Mouse (Mus musculus) intestine, embryonic 15.5 days (tissue): ENCODE data around the gene Mrpl10. TPM values are rescaled to one million over a fixed set of nuclear protein-coding genes. Genes with fewer than 3 reads are reported as not detected.

Experiments
- ATAC-seq: fragments of 200-750 bp; cut with Nextera tagmentation; 2 replicates; pipeline ENCODE4 v1.8.0; 2017; ENCODE audit warnings: moderate TSS enrichment, moderate library complexity
- H3K27ac ChIP-seq: fragments of 300-500 bp; sonication (generic); 2 replicates; pipeline ENCODE4 v1.5.1; 2015; ENCODE audit warnings: mild to moderate bottlenecking, inconsistent platforms
- H3K27me3 ChIP-seq: fragments of 300-500 bp; sonication (generic); replicated peaks from 2 replicates; pipeline ENCODE4 v1.6.1; 2015; ENCODE audit warnings: inconsistent platforms
- H3K36me3 ChIP-seq: fragments of 300-500 bp; sonication (generic); 2 replicates; pipeline ENCODE4 v1.6.1; 2015; ENCODE audit warnings: inconsistent platforms
- H3K4me1 ChIP-seq: fragments of 300-500 bp; sonication (generic); replicated peaks from 2 replicates; pipeline ENCODE4 v1.6.1; 2015; ENCODE audit warnings: inconsistent platforms
- H3K4me2 ChIP-seq: fragments of 300-500 bp; sonication (generic); replicated peaks from 2 replicates; pipeline ENCODE4 v1.6.1; 2015; ENCODE audit warnings: mild to moderate bottlenecking, inconsistent platforms
- H3K4me3 ChIP-seq: fragments of 300-500 bp; sonication (generic); replicated peaks from 2 replicates; pipeline ENCODE4 v1.5.1; 2015; ENCODE audit warnings: inconsistent platforms
- H3K9ac ChIP-seq: fragments of 300-500 bp; sonication (generic); 2 replicates; pipeline ENCODE4 v1.6.1; 2015; ENCODE audit warnings: inconsistent platforms
- H3K9me3 ChIP-seq: fragments of 300-500 bp; sonication (generic); 2 replicates; pipeline ENCODE4 v1.6.1; 2016; ENCODE audit warnings: inconsistent platforms
- WGBS: fragments of 180-500 bp; shearing (Covaris S2); methylation state at CpG from one replicate; pipeline ENCODE4 v1.1.7; 2015; 5-methylcytosine and 5-hydroxymethylcytosine counted together
- polyA plus RNA-seq: library from polyadenylated mRNA; unstranded; fragments of >200 nt; fragmentation: Nextera tagmentation; extraction: Ambion mirVana; gene quantifications from 2 replicates; pipeline ENCODE4 v1.2.1, GENCODE M21; 2015

Gene Mrpl10
- polyA plus RNA-seq, 1 experiment from 2014 or later: 86.9 TPM

DNA sequence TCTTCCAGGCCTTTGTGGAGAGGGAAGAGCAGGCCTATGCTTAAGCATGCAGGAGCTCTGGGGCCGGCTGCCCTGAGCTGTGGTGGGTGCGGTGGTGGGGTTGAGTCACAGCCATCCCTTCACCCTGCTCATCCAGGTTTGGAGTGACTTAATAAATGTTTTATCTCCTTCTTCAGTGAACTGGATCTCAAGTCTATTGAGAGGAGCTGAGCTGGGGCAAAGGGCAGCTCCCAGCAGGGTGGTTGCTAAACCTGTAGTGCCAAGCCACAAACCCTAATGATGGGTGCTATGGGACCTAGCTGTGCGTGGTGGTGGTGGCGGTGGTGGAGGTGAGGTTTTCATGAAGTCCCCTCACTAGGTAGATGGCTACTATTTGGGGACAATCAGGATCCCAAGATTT is 7.6 kb upstream of the Mrpl10 start:
- Histone ChIP-seq H3K9me3 (no peaks in the 10 kb centered on the region), H3K9ac (no peak overlapping the region), H3K27ac (no peak overlapping the region), H3K36me3 (peaks cover 3% of the 10 kb centered on the region; the same call in 1 of the 2 replicates), H3K27me3 (no peaks in the 10 kb centered on the region), H3K4me1 (peaks cover 9% of the 10 kb centered on the region), H3K4me3 (no peak overlapping the region), H3K4me2 (no peak overlapping the region)
- ATAC-seq: no peak
- WGBS: 85% methylated on average over 4 of the region's 4 CpGs

DNA sequence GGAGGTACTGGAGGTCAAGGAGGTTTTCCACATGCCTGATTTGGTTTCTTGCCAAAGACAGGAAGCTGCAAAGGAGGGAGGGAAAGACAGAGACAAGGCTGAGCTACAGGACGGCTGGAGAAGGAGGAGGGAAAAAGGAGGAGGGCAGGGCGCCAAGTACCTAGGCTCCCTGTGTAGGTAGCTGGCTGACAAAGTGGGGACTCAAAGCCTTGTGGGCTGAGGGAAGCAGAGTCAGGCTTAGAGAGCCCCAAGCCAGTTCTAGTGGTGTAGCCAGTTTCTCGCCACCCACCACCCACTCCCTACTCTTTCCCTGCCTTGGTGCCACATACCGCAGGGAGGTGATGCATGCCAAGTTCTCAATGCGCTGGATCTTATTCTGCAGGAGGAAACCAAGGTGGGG is 5.2 kb upstream of the Mrpl10 start:
- WGBS: 79% methylated on average over 5 of the region's 5 CpGs
- ATAC-seq: no peak

DNA sequence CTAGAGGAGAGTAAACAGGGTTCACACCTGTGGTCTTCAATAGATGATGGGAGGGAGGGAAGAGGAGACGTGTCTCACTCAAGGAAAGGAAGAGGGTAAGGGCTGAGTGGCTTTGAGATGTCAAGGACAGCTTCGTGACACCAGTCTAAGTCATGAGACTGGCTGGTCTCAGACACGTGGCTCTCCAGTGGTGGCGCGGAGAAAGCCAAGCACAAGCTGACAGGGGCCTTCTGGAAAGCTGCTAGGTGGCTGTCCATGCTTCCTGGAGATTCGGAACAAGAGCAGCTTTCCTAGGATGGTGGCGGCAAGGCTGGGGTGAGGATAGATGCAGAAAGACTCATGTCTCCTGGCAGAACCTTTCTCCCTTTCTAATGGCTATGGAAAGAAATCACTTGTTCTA is 2.5 kb upstream of the Mrpl10 start:
- H3K9me3 ChIP-seq: no peaks in the 10 kb centered on the region
- H3K27me3 ChIP-seq: no peaks in the 10 kb centered on the region
- H3K4me2 ChIP-seq: no peak overlapping the region
- no peaks in the 10 kb centered on the region for H3K36me3 ChIP-seq
- H3K4me1 ChIP-seq: peaks cover 8% of the 10 kb centered on the region
- no peak overlapping the region for H3K9ac ChIP-seq
- ATAC-seq: no peak
- no peak overlapping the region for H3K27ac ChIP-seq
- WGBS: 65% methylated on average over 7 of the region's 7 CpGs
- H3K4me3 ChIP-seq: no peak overlapping the region

More for the DNA sequence above, 5.2 kb upstream of the Mrpl10 start:
- Histone ChIP-seq H3K4me1 (peaks cover 2% of the 10 kb centered on the region; the same call in 1 of the 2 replicates), H3K4me3 (no peak overlapping the region), H3K27me3 (no peaks in the 10 kb centered on the region), H3K9ac (no peak overlapping the region), H3K4me2 (no peak overlapping the region), H3K36me3 (peaks cover 3% of the 10 kb centered on the region; the same call in 1 of the 2 replicates), H3K27ac (no peak overlapping the region), H3K9me3 (no peaks in the 10 kb centered on the region)

DNA sequence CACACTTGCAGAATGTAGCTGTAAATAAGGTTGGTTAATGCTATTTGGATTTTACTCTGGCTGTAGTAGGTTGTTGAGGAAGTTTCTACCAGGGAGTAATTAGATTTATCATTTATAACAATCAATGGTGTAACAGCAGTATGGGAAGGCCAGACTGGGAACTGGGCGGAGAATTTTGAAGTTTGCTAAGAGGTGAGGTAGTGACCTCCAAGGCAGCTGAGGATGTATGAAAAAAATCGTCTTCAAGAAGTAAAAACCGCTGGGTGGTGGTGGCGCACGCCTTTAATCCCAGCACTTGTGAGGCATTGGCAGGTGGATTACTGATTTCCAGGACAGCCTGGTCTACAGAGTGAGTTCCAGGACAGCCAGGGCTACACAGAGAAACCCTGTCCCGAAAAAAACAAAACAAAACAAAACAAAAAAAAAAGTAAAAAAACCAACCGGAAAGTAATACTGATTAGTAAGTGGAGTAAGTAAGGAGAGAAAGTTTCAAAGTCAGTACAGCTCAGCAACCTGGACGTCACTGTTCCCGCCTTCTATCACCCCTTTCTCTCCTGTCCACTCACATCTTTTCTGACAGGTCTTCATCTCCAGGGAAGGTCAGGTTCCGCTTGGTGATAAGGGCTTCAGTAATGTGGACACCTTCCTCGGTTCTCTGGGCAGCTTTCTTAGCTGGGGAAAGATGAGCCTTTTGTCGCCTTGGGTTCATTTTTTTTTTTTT is 899 bp upstream of the Mrpl10 start:
- Histone ChIP-seq H3K27me3 (no peaks in the 10 kb centered on the region), H3K9me3 (no peaks in the 10 kb centered on the region), H3K4me3 (peak overlapping the region; percentile 63), H3K4me2 (peak overlapping the region; percentile 90), H3K36me3 (peaks cover 4% of the 10 kb centered on the region; the same call in 1 of the 2 replicates), H3K27ac (no peak overlapping the region), H3K9ac (no peak overlapping the region), H3K4me1 (peaks cover 8% of the 10 kb centered on the region)
- 42% methylated on average over 12 of the region's 12 CpGs for WGBS
- ATAC-seq: no peak

DNA sequence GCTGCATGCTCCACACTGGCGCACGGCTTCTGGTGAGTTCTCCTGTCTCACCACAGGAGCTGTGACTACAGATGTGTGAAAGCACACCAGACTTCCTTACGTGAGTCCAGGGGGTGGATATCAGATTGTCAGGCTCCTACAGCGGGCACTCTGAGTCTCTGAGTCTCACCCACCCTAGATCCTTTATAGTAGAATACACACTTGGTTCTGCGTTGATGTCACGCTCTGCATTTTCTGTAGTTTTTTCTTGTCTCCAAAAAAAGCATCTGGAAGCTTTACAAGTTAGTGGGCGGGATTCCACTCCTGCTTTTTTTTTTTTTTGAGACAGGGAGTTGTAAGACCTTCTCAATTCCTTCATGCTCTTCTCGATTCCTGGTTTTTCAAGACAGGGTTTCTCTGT is 3.5 kb downstream of the Mrpl10 start:
- WGBS: 95% methylated on average over 8 of the region's 8 CpGs

DNA sequence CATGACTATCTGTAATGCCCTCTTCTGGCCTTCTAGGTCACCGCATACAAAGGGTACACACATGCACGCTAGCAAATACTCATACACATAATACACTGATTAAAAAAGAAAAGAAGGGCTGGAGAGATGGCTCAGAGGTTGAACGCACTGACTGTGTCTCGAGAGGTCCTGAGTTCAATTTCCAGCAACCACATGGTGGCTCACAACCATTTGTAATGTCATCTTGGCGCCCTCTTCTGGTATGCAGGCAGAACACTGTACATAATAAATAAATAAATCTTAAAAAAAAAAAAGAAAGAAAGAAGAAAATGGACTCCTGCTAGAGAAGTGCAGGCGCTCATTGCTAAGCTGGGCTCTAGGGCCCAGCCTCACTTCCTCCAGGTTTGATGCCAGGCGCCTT is 4.5 kb downstream of the Mrpl10 start:
- H3K4me2 ChIP-seq: no peak overlapping the region
- H3K9me3 ChIP-seq: no peaks in the 10 kb centered on the region
- H3K27ac ChIP-seq: no peak overlapping the region
- ATAC-seq: no peak
- WGBS: 82% methylated on average over 7 of the region's 7 CpGs
- H3K4me3 ChIP-seq: no peak overlapping the region
- H3K4me1 ChIP-seq: peaks cover 13% of the 10 kb centered on the region
- peaks cover 24% of the 10 kb centered on the region; the same call in 1 of the 2 replicates for H3K36me3 ChIP-seq
- H3K9ac ChIP-seq: no peak overlapping the region
- no peaks in the 10 kb centered on the region for H3K27me3 ChIP-seq

More for the DNA sequence above, 3.5 kb downstream of the Mrpl10 start:
- H3K9ac ChIP-seq: no peak overlapping the region
- no peak overlapping the region for H3K4me3 ChIP-seq
- H3K27ac ChIP-seq: no peak overlapping the region
- H3K27me3 ChIP-seq: no peaks in the 10 kb centered on the region
- ATAC-seq: no peak
- H3K9me3 ChIP-seq: no peaks in the 10 kb centered on the region
- H3K36me3 ChIP-seq: peaks cover 24% of the 10 kb centered on the region; the same call in 1 of the 2 replicates
- H3K4me1 ChIP-seq: peaks cover 8% of the 10 kb centered on the region
- H3K4me2 ChIP-seq: no peak overlapping the region

DNA sequence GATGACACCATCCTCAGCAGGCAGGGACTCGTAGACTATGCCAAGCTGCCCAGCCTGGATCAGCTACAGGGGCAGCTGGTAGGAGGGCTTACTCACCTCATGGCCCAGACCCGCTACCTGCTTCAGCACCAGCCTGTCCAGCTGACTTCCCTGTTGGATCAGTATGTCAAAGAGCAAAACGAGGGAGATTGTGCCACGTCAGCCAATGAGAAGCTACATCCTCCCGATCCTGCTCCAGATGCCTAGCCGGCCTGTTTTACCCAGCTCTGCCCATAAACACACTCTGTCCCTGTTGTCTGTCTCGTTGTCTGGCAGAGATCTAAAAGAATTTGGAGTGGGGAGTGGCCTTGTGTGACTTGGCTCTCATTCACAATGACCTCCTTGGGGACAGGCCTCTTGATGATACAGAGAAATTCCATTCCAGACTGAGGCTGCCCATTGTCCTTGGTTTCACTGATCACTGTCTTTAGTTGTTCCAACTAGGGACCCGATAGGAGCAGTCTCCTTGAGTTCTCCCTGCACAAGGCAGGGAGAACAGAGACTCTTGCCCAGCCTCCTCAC is 6.8 kb downstream of the Mrpl10 start:
- no peak overlapping the region for H3K9ac ChIP-seq
- 76% methylated on average over 8 of the region's 8 CpGs for WGBS
- no peak overlapping the region for H3K4me3 ChIP-seq
- H3K4me1 ChIP-seq: peaks cover 23% of the 10 kb centered on the region
- no peak overlapping the region for H3K27ac ChIP-seq
- H3K36me3 ChIP-seq: peaks cover 24% of the 10 kb centered on the region; the same call in 1 of the 2 replicates
- ATAC-seq: no peak
- no peak overlapping the region for H3K4me2 ChIP-seq
- H3K27me3 ChIP-seq: no peaks in the 10 kb centered on the region
- H3K9me3 ChIP-seq: no peaks in the 10 kb centered on the region

DNA sequence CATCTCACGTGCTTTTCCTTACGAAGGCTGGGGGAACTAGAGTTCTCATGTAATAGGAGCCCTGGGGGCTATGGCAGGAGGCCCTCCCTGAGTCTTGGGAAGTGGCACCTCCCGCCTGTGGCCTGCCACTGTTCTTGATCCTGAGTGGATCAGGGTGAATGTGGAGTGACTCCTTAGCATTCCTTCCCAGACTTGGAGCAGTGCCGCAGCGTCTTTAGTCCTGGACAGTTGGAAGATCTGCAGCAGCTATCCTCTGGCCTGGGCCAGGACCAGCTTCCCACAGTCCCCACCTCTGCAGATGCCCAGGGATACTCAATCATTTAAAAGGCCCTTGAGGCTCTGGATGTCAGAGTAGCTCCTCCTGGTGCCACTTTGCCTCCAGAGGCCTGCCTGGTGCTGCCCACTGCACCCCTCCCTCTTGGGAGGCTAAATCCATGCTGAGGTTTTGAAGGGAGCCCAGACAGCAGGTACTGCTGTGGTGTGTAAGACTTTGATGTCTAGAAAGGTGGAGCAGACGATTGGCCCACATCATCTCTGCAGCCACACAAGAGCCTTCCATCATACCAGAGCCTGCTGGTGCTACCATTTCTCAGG is 8.2 kb downstream of the Mrpl10 start:
- no peak for ATAC-seq
- WGBS: 71% methylated on average over 6 of the region's 6 CpGs
- Histone ChIP-seq H3K9me3 (no peaks in the 10 kb centered on the region), H3K4me1 (peaks cover 23% of the 10 kb centered on the region), H3K9ac (peak overlapping the region; percentile 80; the same call in 1 of the 2 replicates), H3K27ac (peak overlapping the region; percentile 78; the same call in 1 of the 2 replicates), H3K36me3 (peaks cover 32% of the 10 kb centered on the region; the same call in 1 of the 2 replicates), H3K4me2 (peak overlapping the region; percentile 89; the same call in 1 of the 2 replicates), H3K27me3 (no peaks in the 10 kb centered on the region), H3K4me3 (no peak overlapping the region)

DNA sequence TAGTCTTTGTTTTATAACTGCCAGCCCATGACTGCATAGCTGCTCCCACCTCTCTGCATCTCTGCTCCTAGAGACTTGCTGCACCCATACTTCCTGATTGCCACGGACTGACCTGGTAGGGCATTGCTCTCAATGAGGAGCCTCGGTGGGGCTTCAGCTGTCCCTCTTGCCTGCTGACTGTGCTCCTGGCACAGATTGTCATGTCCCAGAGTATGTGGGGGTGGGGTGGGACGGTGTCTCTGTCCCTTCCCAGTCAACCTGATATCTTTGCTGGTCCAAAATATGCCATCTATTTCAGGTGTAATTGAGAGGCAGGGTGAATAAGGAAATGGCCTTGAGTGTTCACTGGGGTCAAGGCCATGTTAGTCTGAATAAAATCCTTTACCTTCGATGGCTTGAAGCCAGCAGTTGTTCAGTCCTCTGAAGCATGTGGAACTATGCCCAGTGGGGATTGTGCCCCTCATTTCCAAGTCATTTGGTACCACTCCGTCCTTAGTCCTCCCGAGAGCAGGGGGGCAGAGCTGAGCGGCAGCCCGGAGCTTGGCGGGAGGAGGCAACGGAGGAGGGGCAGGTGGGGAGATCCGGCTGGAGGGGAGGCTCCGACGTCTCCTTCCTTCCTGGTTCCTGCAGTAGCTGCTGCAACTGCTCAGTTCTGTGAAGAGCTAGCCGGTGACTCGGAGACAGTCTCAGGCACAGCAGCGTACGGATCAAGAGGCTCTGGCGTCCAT is 9.0 kb downstream of the Mrpl10 start, which contains the start of gene Osbpl7:
Gene Osbpl7 (plus strand): TSS at position 413 of the 728 bp plus-strand sequence.
- Histone ChIP-seq H3K9me3 (no peaks in the 10 kb centered on the region), H3K4me1 (peaks cover 23% of the 10 kb centered on the region), H3K27ac (peak within 1 kb of the TSS; percentile 78), H3K4me3 (peak within 1 kb of the TSS; percentile 71), H3K36me3 (peaks cover 37% of the 10 kb centered on the region), H3K9ac (peak within 1 kb of the TSS; percentile 80), H3K27me3 (no peaks in the 10 kb centered on the region), H3K4me2 (peak within 1 kb of the TSS; percentile 89)
- WGBS: 5% methylated on average over 18 of the region's 18 CpGs
- peak; percentile 70 for ATAC-seq

DNA sequence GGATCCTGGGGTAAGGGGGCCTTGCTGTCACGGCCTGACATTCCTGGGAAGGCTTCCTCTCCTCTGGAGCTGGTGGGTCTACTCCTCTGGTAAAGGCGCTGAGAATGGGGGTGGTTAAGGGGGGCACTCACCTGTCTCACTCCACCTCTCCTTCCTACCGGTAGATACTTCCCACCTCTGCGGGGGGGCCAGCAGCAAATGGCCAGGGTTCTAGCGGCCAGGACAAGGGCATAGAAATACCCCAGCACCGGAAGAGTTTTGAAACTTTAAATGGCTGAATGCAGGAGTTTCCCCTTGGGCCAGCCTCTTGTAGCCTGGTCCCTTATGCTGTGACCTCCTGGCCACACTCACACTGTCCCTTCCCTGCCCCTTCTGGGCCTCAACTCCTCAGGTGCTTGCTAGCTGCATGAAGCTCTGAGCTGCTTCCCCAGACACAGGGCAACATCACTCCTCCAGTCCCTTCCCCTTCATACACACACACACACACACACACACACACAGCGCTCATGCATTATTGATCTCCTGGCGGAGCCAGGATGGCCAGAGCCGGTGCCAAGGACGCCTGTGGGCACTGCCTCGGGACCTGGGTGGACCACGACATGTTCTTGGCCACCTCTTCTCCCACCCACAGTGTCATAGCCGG is 9.7 kb downstream of the Mrpl10 start:
- H3K27me3 ChIP-seq: no peaks in the 10 kb centered on the region
- peak; percentile 21; the same call in 1 of the 2 replicates for ATAC-seq
- H3K9ac ChIP-seq: peak overlapping the region; percentile 80
- peak overlapping the region; percentile 89 for H3K4me2 ChIP-seq
- no peaks in the 10 kb centered on the region for H3K9me3 ChIP-seq
- peaks cover 44% of the 10 kb centered on the region for H3K36me3 ChIP-seq
- 14% methylated on average over 13 of the region's 13 CpGs for WGBS
- H3K27ac ChIP-seq: peak overlapping the region; percentile 78
- H3K4me1 ChIP-seq: peaks cover 23% of the 10 kb centered on the region
- peak overlapping the region; percentile 71 for H3K4me3 ChIP-seq

DNA sequence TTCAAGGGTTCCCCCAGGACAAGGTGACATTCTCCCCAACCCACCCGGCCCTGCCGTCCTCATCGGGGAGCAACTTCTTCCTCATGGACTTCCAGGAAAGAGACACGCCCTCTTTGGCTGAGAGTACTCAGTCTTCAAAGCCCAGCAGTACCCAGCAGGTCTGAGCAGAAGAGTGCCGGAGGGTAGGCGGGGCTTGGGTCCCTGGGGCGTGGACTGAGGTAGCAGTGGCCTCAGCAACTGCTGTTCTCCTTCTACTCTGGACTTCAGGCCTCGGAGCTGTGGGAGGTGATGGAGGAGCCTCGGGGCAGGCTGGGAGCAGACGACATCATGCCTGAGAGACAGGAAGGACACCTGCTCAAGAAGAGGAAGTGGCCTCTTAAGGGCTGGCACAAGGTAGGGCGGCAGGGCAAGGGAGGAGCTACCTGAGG is 10.9 kb downstream of the Mrpl10 start:
- no peak overlapping the region for H3K27ac ChIP-seq
- 10% methylated on average over 11 of the region's 11 CpGs for WGBS
- ATAC-seq: peak; percentile 88
- H3K27me3 ChIP-seq: no peaks in the 10 kb centered on the region
- H3K9me3 ChIP-seq: no peaks in the 10 kb centered on the region
- no peak overlapping the region for H3K9ac ChIP-seq
- H3K36me3 ChIP-seq: peaks cover 43% of the 10 kb centered on the region
- peak overlapping the region; percentile 89 for H3K4me2 ChIP-seq
- peak overlapping the region; percentile 71 for H3K4me3 ChIP-seq
- peaks cover 23% of the 10 kb centered on the region for H3K4me1 ChIP-seq
